Mouse (Mus musculus): ENCODE data around the gene Rmnd1.

- TF ChIP-seq CTCF (IDR thresholded peaks at IDR 0.05; ENCODE audit: low read depth), result peak; percentile 62
- TF ChIP-seq EP300 (IDR thresholded peaks at IDR 0.05; ENCODE audit: low read depth), result no peak
Measured at GRCm38 (mm10) chr10:4372011-4372410, 60.2 kb downstream of the Rmnd1 start.
